Mouse (Mus musculus) heart, postnatal 0 days (tissue): ENCODE measurements around the gene Rchy1. TPM values are rescaled to one million over a fixed set of nuclear protein-coding genes. Genes with fewer than 3 reads are reported as not detected.

ENCODE experiments used
- ATAC-seq: fragments of 200-750 bp; cut with Nextera tagmentation; 2 replicates; pipeline ENCODE4 v1.8.0; 2017; ENCODE audit warnings: low read depth, moderate number of reproducible peaks, moderate library complexity; ENCODE audit not compliant: insufficient read depth
- DNase-seq: peaks from one replicate; pipeline ENCODE4 v3.0.0-alpha.2; 2016; ENCODE audit warnings: low spot score
- H3K27ac ChIP-seq: fragments of 300-500 bp; sonication (generic); 2 replicates; pipeline ENCODE4 v1.5.1; 2014; ENCODE audit warnings: low read depth, mild to moderate bottlenecking
- H3K27me3 ChIP-seq: fragments of 300-500 bp; sonication (generic); 2 replicates; pipeline ENCODE4 v1.6.1; 2014; ENCODE audit warnings: low read length, mixed read lengths; ENCODE audit not compliant: control insufficient read depth, insufficient read depth
- H3K36me3 ChIP-seq: fragments of 300-500 bp; sonication (generic); replicated peaks from 2 replicates; pipeline ENCODE4 v1.6.1; 2014; ENCODE audit warnings: low read length, mixed read lengths; ENCODE audit not compliant: control insufficient read depth, insufficient read depth
- H3K4me1 ChIP-seq: fragments of 300-500 bp; sonication (generic); 2 replicates; pipeline ENCODE4 v1.6.1; 2014; ENCODE audit warnings: antibody characterized with exemption; ENCODE audit not compliant: control insufficient read depth, insufficient read depth
- H3K4me2 ChIP-seq: fragments of 300-500 bp; sonication (generic); 2 replicates; pipeline ENCODE4 v1.6.1; 2014; ENCODE audit warnings: low read depth, mild to moderate bottlenecking, low read length, moderate library complexity
- H3K4me3 ChIP-seq: fragments of 300-500 bp; sonication (generic); 2 replicates; pipeline ENCODE4 v1.5.1; 2014; ENCODE audit warnings: low read depth, low read length
- H3K9ac ChIP-seq: fragments of 300-500 bp; sonication (generic); replicated peaks from 2 replicates; pipeline ENCODE4 v1.6.1; 2014; ENCODE audit warnings: low read depth, low read length, mixed read lengths
- H3K9me3 ChIP-seq: fragments of 300-500 bp; sonication (generic); replicated peaks from 2 replicates; pipeline ENCODE4 v1.6.1; 2016; ENCODE audit warnings: low read length; ENCODE audit not compliant: control insufficient read depth
- CTCF ChIP-seq: IDR thresholded peaks from 2 replicates; pipeline ENCODE4 v1.5.1; 2016; ENCODE audit warnings: antibody characterized with exemption, control low read depth, low read depth
- EP300 ChIP-seq: IDR thresholded peaks from 2 replicates; pipeline ENCODE4 v1.6.1; 2016; ENCODE audit warnings: antibody characterized with exemption, low read depth
- WGBS: fragments of 180-500 bp; shearing (Covaris S2); extraction: QIAGEN DNeasy Blood & Tissue Kit; methylation state at CpG from one replicate; pipeline ENCODE4 v1.1.7; 2014; 5-methylcytosine and 5-hydroxymethylcytosine counted together
- polyA plus RNA-seq: library from polyadenylated mRNA; unstranded; fragments of >200 nt; fragmentation: Nextera tagmentation; extraction: Ambion mirVana; gene quantifications from 2 replicates; pipeline ENCODE4 v1.2.1, GENCODE M21; 2015
- total RNA-seq: library from RNA; depleted of rRNA; stranded (reverse); fragments of >200 nt; gene quantifications from 2 replicates; pipeline ENCODE4 v1.2.3, GENCODE M21; 2014; ENCODE audit warnings: low replicate concordance; rRNA removed

Gene Rchy1
- total RNA-seq (20.4 and 25.2 TPM in 2 replicates), polyA plus RNA-seq (64.6 and 65.8 TPM in 2 replicates)

- ATAC-seq = peak; percentile 95
- under 1% methylated on average over 62 of the region's 65 CpGs for WGBS
- peak within 1 kb of the TSS; percentile 88 for H3K4me2 ChIP-seq
- no peaks in the 10 kb centered on the region for H3K9me3 ChIP-seq
- peak within 1 kb of the TSS; percentile 100 for H3K27ac ChIP-seq
- H3K27me3 ChIP-seq = no peaks in the 10 kb centered on the region
- H3K4me3 ChIP-seq = peak within 1 kb of the TSS; percentile 66
- H3K4me1 ChIP-seq = peaks cover 16% of the 10 kb centered on the region
- TF ChIP-seq CTCF = 0 out of 2 replicates have a peak, but pooled peaks have one; percentile 1
- peak; percentile 86; the same call in 1 of the 2 replicates for TF ChIP-seq EP300
- peak within 1 kb of the TSS; percentile 77 for H3K9ac ChIP-seq
- H3K36me3 ChIP-seq = peaks cover 1% of the 10 kb centered on the region; the same call in 1 of the 2 replicates
- DNase-seq = peak; percentile 96
Measured at GRCm38 (mm10) chr5:91962639-91963440, at the start of gene Rchy1. Gene Rchy1 (minus strand): TSS chr5:91963068.

- no peaks in the 10 kb centered on the region for H3K36me3 ChIP-seq
- no peaks in the 10 kb centered on the region for H3K4me1 ChIP-seq
- WGBS = 54% methylated on average over 7 of the region's 7 CpGs
- no peaks in the 10 kb centered on the region for H3K9me3 ChIP-seq
- no peak for DNase-seq
- no peaks in the 10 kb centered on the region for H3K27me3 ChIP-seq
- no peak for ATAC-seq
- no peak overlapping the region for H3K27ac ChIP-seq
- TF ChIP-seq CTCF (no peak), EP300 (no peak)
- no peak overlapping the region for H3K9ac ChIP-seq
- H3K4me2 ChIP-seq = no peak overlapping the region
- H3K4me3 ChIP-seq = no peak overlapping the region
Measured at GRCm38 (mm10) chr5:92011756-92012155, 48.9 kb upstream of the Rchy1 start.

GRCm38 (mm10) chr5:92009827-92010226 lies 47.0 kb upstream of the Rchy1 start:
- no peak overlapping the region for H3K4me2 ChIP-seq
- no peak overlapping the region for H3K9ac ChIP-seq
- no peak overlapping the region for H3K4me3 ChIP-seq
- no peak for TF ChIP-seq EP300
- no peak for TF ChIP-seq CTCF
- no peaks in the 10 kb centered on the region for H3K4me1 ChIP-seq
- no peak for DNase-seq
- no peak for ATAC-seq
- H3K27me3 ChIP-seq = no peaks in the 10 kb centered on the region
- 18% methylated on average over 2 of the region's 2 CpGs for WGBS
- no peaks in the 10 kb centered on the region for H3K9me3 ChIP-seq
- H3K27ac ChIP-seq = no peak overlapping the region
- H3K36me3 ChIP-seq = no peaks in the 10 kb centered on the region

GRCm38 (mm10) chr5:92003011-92003410 lies 40.1 kb upstream of the Rchy1 start:
- 69% methylated on average over 2 of the region's 2 CpGs for WGBS
- ATAC-seq (no peak), DNase-seq (peak; percentile 13)
- no peaks in the 10 kb centered on the region for H3K36me3 ChIP-seq
- H3K4me1 ChIP-seq = no peaks in the 10 kb centered on the region
- H3K9me3 ChIP-seq = peaks cover 6% of the 10 kb centered on the region; the same call in 1 of the 2 replicates
- H3K9ac ChIP-seq = no peak overlapping the region
- no peak overlapping the region for H3K27ac ChIP-seq
- TF ChIP-seq EP300 (no peak), CTCF (peak; percentile 76)
- no peaks in the 10 kb centered on the region for H3K27me3 ChIP-seq
- no peak overlapping the region for H3K4me2 ChIP-seq
- H3K4me3 ChIP-seq = no peak overlapping the region

- ATAC-seq (peak; percentile 33; the same call in 1 of the 2 replicates), DNase-seq (peak; percentile 30)
- no peaks in the 10 kb centered on the region for H3K4me1 ChIP-seq
- no peak overlapping the region for H3K27ac ChIP-seq
- no peaks in the 10 kb centered on the region for H3K36me3 ChIP-seq
- H3K4me3 ChIP-seq = no peak overlapping the region
- H3K9me3 ChIP-seq = peaks cover 6% of the 10 kb centered on the region; the same call in 1 of the 2 replicates
- H3K27me3 ChIP-seq = no peaks in the 10 kb centered on the region
- H3K4me2 ChIP-seq = no peak overlapping the region
- 49% methylated on average over 2 of the region's 2 CpGs for WGBS
- no peak for TF ChIP-seq EP300
- no peak for TF ChIP-seq CTCF
- no peak overlapping the region for H3K9ac ChIP-seq
Measured at GRCm38 (mm10) chr5:92000770-92001169, 37.9 kb upstream of the Rchy1 start.
